Mouse (Mus musculus) activated CD4-positive, CD25-positive, alpha-beta regulatory T cell, adult 4 months (primary cell): ENCODE measurements around the gene Gm11034. TPM values are rescaled to one million over a fixed set of nuclear protein-coding genes. Genes with fewer than 3 reads are reported as not detected.
A peak's percentile ranks its signal among the peaks of the same experiment; 100 is the strongest.

Experiments used
- ATAC-seq: one replicate; pipeline ENCODE4 v1.8.0; 2017
- polyA plus RNA-seq, 2 experiments: library from polyadenylated mRNA; unstranded; fragments of 100-300 nt; shearing (Covaris generic); gene quantifications; one replicate each; pipeline ENCODE4 v1.2.1; 2017

The Gm11034 gene
- polyA plus RNA-seq, 2 experiments from 2014 or later, result not detected

- ATAC-seq, result peak; percentile 52
Measured at GRCm38 (mm10) chr8:72210710-72211109, 2.7 kb downstream of the Gm11034 start.

- ATAC-seq, result no peak
Measured at GRCm38 (mm10) chr8:72210222-72210621, 3.2 kb downstream of the Gm11034 start.

GRCm38 (mm10) chr8:72208582-72208981 lies 4.9 kb downstream of the Gm11034 start:
- ATAC-seq, result no peak

- no peak for ATAC-seq
Measured at GRCm38 (mm10) chr8:72197997-72198396, 15.4 kb downstream of the Gm11034 start.

GRCm38 (mm10) chr8:72192065-72192464 lies 21.4 kb downstream of the Gm11034 start:
- no peak for ATAC-seq

GRCm38 (mm10) chr8:72190215-72190539 lies 23.3 kb downstream of the Gm11034 start:
- ATAC-seq, result peak; percentile 18

GRCm38 (mm10) chr8:72189417-72190214 lies 23.8 kb downstream of the Gm11034 start, which contains the start of gene Hsh2d:
Gene Hsh2d, plus strand, starts transcription at chr8:72189638.
- ATAC-seq, result peak; percentile 97

- ATAC-seq, result no peak
Measured at GRCm38 (mm10) chr8:72187793-72188331, 25.6 kb downstream of the Gm11034 start.

GRCm38 (mm10) chr8:72183554-72184202 lies 29.8 kb downstream of the Gm11034 start:
- ATAC-seq, result no peak

GRCm38 (mm10) chr8:72177346-72177925 lies 36.0 kb downstream of the Gm11034 start:
- ATAC-seq, result peak; percentile 74

GRCm38 (mm10) chr8:72169681-72170249 lies 43.7 kb downstream of the Gm11034 start:
- ATAC-seq, result peak; percentile 18

- peak; percentile 94 for ATAC-seq
Measured at GRCm38 (mm10) chr8:72169098-72169668, 44.3 kb downstream of the Gm11034 start.

Other genes starting within 250 kb of the Gm11034 start
- gene Cyp4f18, start 204.0 kb downstream of the Gm11034 start, polyA plus RNA-seq, result 1 to 10 TPM in 1 of 2 experiments, under 1 TPM in 1; 0.71 to 2.9 TPM
- not detected for gene Olfr372, start 172.4 kb downstream of the Gm11034 start, polyA plus RNA-seq
- gene Olfr373, start 130.5 kb downstream of the Gm11034 start, polyA plus RNA-seq, result under 1 TPM in 1 of 2 experiments, not detected in 1; 0.20 TPM
- gene Olfr374, start 106.6 kb downstream of the Gm11034 start, polyA plus RNA-seq, result under 1 TPM in 1 of 2 experiments, not detected in 1; 0.20 TPM
- gene Tpm4, start 78.7 kb downstream of the Gm11034 start, polyA plus RNA-seq, result 100 to 1,000 TPM; 291 to 296 TPM
- 100 to 1,000 TPM; 159 to 162 TPM for gene Rab8a, start 52.4 kb downstream of the Gm11034 start, polyA plus RNA-seq
- gene Hsh2d, start 24.0 kb downstream of the Gm11034 start, polyA plus RNA-seq, result 10 to 100 TPM; 22.2 to 29.1 TPM
- gene Cib3, start 799 bp downstream of the Gm11034 start, polyA plus RNA-seq, result under 1 TPM; 0.46 to 0.51 TPM
- 100 to 1,000 TPM in 1 of 2 experiments, 10 to 100 TPM in 1; 98.8 to 108 TPM for gene Fam32a, start 6.1 kb upstream of the Gm11034 start, polyA plus RNA-seq
- 100 to 1,000 TPM; 132 to 145 TPM for gene Ap1m1, start 26.4 kb upstream of the Gm11034 start, polyA plus RNA-seq
- gene Gm10282, start 91.6 kb upstream of the Gm11034 start, polyA plus RNA-seq, result 10 to 100 TPM; 25.8 to 62.2 TPM
- gene Klf2, start 105.4 kb upstream of the Gm11034 start, polyA plus RNA-seq, result 10 to 100 TPM; 27.6 to 39.0 TPM
- 10 to 100 TPM; 43.2 to 52.4 TPM for gene Eps15l1, start 207.8 kb upstream of the Gm11034 start, polyA plus RNA-seq
- under 1 TPM; 0.36 to 0.81 TPM for gene Calr3, start 230.2 kb upstream of the Gm11034 start, polyA plus RNA-seq
- gene 1700030K09Rik, start 230.2 kb upstream of the Gm11034 start, polyA plus RNA-seq, result 1 to 10 TPM; 3.7 to 5.3 TPM